Mouse (Mus musculus): Measurements from ENCODE around the gene Ankrd22. TPM values are rescaled to one million over a fixed set of nuclear protein-coding genes. Genes with fewer than 3 reads are reported as not detected.

Ankrd22 gene
- total RNA-seq (2023) = not detected

GRCm38 (mm10) chr19:34165891-34166290 lies at the start of gene Ankrd22:
Gene Ankrd22, minus strand, starts transcription at chr19:34166053.

GRCm38 (mm10) chr19:34192008-34192963 lies 26.4 kb upstream of the Ankrd22 start, which contains the start of gene Stambpl1:
Gene Stambpl1, plus strand, starts transcription at chr19:34192229.

GRCm38 (mm10) chr19:34100633-34101032 lies 65.2 kb downstream of the Ankrd22 start, which contains the start of gene Lipm:
Gene Lipm, plus strand, starts transcription at chr19:34100933.

Other genes with a start within 250 kb of the Ankrd22 start
- gene Lipf, start 204.9 kb downstream of the Ankrd22 start, total RNA-seq (2023) = not detected
- not detected for gene Lipk, start 157.8 kb downstream of the Ankrd22 start, total RNA-seq (2023)
- gene Lipn, start 98.7 kb downstream of the Ankrd22 start, total RNA-seq (2023) = not detected
- not detected for gene Lipm, start 65.1 kb downstream of the Ankrd22 start, total RNA-seq (2023)
- 58.3 TPM for gene Stambpl1, start 26.2 kb upstream of the Ankrd22 start, total RNA-seq (2023)
- 1.2 TPM for gene Acta2, start 89.5 kb upstream of the Ankrd22 start, total RNA-seq (2023)
- gene Fas, start 124.6 kb upstream of the Ankrd22 start, total RNA-seq (2023) = 31.3 TPM